Mouse (Mus musculus) heart, postnatal 10 days (tissue): ENCODE results near the gene Gm20388. TPM values are rescaled to one million over a fixed set of nuclear protein-coding genes. Genes with fewer than 3 reads are reported as not detected.

ENCODE experiments used
- DNase-seq, 2 experiments: peaks; one replicate each; pipeline ENCODE4 v3.0.0; 2021
- intact Hi-C: fragments of 180-260 bp; cut with DNase I; formaldehyde crosslinking; loops from one replicate; pipeline ENCODE4 v1.15.1; 2025
- total RNA-seq, 2 experiments: library from RNA; stranded (reverse); gene quantifications; 2 replicates each; pipeline ENCODE4 v1.2.3; 2021

The Gm20388 gene
- total RNA-seq, 2 experiments from 2014 or later, result 2.0 to 2.2 TPM

DNA sequence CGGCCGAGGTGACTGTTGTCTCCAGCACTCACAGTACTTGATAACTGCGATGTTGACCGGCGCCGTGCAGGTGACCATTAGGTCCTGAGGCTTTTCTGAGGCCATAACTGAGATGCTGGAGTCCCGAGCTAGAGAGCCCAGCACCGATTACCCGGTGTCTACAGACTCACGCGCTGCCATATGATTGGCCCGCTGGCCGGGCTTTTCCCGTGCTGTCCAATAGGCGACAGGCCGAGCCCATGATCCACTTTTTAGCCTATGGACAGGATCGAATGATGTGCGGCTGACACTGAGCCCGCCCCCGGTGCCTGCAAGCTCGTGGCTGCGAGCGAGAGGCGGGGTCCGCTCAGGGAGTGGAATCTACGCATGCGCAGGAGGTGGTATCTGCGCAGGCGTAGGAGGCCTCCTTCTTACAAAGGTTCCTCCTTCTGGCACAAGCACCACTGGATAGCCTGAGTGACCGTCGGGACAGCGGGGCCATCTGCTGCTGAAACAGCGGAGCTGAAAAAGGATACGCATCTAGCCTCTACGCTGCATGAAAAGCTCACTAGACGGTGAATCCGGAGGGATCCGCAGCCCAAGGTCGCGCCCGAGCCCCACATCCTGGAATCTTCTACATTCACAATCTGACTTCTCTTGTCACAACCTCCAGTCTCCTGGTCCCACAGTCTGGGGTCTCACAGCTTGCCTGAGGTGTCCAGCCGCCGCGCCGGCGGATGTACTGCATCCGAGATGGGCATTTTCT is 2532.8 kb downstream of the Gm20388 start, which contains the start of gene Mvd:
Mvd (minus strand) TSS at position 161 of the 745 bp plus-strand sequence.
- intact Hi-C loops, result loop anchor here (2.0 to 10.0 kb wide), 2 partner anchors 33 to 169 kb away; partner anchors contain the start of genes Ctu2 and Rnf166
- peak; percentile 99 to 100 for DNase-seq

GRCm38 (mm10) chr8:122444058-122444748 is 2533.6 kb downstream of the Gm20388 start:
- DNase-seq, result peak; percentile 90 to 91
- intact Hi-C loops, result loop anchor here (2.0 to 10.0 kb wide), 2 partner anchors 33 to 169 kb away; partner anchors contain the start of genes Ctu2 and Rnf166

DNA sequence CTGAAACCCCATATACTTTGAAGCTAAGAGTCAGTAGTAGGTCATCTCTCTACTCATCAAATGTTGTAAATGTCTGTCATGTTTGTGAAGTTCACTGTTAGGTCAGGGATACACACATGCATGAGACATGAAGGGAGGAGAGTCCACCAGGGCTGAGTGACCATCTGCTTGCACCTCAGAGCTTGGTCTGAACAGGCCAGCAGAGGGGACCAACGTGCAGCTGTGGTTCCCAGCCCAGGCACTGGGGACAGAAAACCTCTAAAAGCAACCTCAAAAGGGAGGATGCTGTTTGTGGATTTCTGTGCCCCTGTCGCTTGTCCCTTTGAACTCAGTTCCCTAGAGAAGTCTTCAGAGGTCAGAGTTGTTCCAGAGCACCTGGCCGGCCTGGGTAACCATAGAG is 2534.6 kb downstream of the Gm20388 start:
- DNase-seq, result no peak
- intact Hi-C loops, result loop anchor here (2.0 to 10.0 kb wide), 2 partner anchors 32 to 170 kb away; partner anchors contain the start of genes Ctu2 and Rnf166

- intact Hi-C loops, result no loop called here
- peak; percentile 64 to 71 for DNase-seq
These were observed 2540.6 kb downstream of the Gm20388 start for GRCm38 (mm10) chr8:122451161-122451703.

DNA sequence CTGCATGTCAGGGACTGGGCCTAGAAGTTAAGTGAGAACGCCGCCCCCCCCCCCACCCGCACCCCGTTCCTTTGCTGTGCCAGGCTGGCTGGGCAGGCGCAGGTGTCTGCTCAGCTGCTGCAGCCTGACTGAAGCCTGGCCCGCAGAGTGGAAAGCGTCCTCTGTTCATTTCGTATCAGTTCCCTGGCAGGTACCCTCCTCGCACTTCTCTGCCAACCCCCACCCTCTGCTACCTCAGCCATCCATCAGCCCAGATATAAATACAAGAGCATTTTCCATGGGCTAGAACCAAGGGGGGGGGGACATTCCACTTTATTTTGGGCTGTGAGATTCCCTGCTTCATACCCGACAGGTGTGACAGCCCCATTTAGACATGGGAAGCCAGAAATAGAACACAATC is 2541.5 kb downstream of the Gm20388 start:
- intact Hi-C loops, result no loop called here
- peak; percentile 45 to 70 for DNase-seq

DNA sequence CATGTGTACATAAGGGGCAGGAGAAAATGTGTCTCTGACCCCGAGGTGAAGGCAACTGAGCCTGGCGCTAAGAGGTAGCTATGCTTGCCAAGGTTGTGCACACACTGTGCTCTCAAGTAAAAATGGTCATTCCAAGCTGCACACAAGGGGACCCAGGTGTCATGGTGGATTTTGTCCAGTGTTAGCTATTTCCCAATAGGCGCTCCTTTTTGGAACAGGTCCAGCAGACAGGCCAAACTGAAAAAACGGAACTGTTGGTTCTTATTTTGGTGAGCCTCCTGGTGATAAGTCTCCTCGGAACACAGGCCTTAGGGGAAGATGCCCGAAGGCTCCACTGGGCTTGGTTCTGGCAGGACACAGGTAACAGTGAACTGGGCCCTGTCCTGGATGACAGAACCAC is 2543.8 kb downstream of the Gm20388 start:
- no peak for DNase-seq
- intact Hi-C loops, result no loop called here

- DNase-seq, result no peak
- intact Hi-C loops, result no loop called here
These were observed 2546.5 kb downstream of the Gm20388 start for GRCm38 (mm10) chr8:122457171-122457570.

DNA sequence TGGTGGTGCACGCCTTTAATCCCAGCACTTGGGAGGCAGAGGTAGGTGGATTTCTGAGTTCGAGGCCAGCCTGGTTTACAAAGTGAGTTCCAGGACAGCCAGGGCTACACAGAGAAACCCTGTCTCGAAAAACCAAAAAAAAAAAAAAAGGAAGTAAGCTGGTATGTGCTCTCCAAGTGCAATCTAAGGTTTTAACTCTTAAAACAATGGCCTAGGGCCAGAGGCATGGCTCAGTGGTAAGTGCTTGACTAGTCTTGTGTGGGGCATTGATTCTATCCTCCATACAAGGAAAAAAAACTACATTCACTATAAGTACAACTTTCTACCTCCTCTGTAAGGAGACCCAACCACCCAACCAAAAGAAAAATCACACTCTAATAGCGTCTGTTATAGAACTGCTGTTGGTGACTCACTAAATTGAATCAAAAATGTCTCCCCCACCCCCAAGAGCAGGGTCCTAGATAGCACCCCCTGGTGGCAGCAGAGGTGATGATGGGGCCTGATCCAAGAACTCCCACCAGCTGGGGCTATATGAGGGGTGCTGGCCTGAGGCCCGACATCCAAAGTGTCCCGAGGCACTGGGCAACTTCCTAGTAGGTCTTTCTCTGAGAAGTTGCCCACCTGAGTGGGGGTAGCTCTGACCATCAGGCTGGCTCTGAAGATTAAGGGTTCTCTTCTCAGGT is 2548.7 kb downstream of the Gm20388 start:
- intact Hi-C loops, result no loop called here
- no peak for DNase-seq

DNA sequence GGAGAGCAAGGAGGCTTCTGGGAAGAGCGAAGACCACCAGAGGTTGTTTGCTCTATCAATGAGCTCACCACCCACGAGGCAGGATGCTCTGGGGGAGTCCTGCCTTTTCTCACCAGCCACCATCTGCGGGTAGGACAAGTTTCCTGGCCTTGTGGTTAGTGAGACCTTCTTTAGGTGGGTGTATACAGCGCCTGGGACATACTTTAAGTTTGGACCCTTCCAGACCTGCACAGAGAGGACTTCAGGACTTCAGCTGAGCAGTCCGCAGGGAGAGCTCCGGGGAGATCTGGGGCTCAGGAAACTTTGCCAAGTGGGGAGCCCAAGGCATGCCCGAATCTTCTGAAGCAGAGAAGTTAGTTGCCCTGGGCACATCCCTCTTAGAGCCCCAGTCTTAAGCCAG is 2549.3 kb downstream of the Gm20388 start:
- intact Hi-C loops, result no loop called here
- DNase-seq, result no peak

- intact Hi-C loops, result no loop called here
- DNase-seq, result peak; percentile 50 to 55
These were observed 2550.2 kb downstream of the Gm20388 start, which contains the start of gene Snai3 for GRCm38 (mm10) chr8:122460524-122461472. Snai3 (minus strand) TSS chr8:122460733.

DNA sequence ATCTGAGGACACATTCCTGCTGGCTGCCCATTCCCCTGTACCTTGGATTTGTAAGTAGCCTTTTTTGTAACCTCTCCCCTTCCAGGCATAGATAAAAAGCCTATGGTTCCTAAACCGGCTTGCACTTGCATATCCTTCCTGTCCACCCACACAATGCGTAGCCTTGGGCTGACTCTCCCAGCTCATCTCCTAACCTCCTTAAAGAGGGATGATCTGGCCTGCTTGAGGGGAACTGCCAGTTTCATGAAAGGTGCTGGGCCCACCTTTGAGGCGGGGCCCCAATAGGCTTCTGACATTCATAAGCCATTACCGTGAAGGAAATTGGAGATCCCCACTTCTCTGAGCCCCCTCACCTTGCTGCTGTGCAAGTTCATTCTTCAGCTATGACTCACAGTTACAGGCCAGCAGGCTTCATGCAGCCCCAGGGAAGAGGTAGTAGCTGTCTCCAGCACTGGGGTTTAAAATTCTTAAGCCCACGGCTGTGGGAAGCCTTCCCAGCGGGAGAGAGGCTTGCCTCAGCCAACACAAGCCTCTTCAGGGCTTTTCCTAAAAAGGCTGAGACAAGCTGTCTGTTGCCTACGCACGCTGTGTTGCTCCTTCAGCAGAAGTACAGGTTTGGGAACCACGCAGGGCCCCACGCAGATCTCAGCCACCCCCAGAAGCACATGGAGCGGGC is 2551.0 kb downstream of the Gm20388 start:
- intact Hi-C loops, result no loop called here
- no peak for DNase-seq

- DNase-seq, result no peak
- intact Hi-C loops, result no loop called here
These were observed 2551.9 kb downstream of the Gm20388 start for GRCm38 (mm10) chr8:122462510-122462909.

DNA sequence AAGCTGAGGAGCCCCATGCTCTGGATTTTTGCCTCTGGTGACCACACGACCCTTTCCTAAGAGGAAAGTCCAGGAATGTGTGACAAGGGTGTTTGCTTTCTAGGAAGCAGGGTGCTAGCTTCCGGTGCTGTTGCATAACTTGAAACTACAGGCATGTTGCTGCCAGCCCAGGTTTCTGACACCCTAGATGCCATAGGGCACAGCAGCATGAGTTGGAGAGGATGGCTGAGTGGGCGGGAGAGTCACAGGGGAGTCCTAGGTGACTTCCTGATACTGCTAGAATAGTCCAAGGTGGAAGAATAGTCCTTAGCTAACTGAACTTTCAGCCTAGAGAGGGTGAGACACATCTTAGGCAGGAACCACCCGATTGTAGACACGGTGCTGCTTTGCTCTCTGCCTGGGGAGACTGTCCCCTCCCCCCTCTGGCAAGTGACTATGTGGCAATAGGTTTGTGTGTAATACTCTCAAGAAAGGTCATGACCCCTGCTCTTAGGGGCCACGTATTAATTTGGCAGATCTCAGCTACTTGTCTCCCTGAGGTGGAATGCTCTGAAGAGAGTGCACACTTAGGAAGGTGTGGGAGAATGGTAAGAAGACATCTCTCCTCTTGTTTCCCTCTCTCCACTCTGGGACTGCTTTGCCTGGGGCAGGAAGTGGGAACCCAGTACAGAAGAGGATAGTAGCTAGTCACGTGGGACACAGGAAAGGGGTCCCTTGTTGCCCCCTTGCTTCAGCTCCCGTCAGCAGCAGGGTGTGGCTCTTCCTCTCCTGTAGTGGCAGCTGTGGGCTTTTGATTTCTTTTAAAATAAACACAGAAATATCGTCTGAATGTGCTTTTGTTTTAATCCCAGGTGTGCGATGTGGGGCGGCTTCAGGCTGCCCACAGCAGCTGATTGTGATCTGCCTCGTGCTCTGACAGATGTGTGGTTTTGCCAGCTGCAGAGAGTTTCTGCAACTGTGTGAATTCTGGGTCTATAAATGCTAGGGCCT is 2553.3 kb downstream of the Gm20388 start:
- no peak for DNase-seq
- intact Hi-C loops, result no loop called here

DNA sequence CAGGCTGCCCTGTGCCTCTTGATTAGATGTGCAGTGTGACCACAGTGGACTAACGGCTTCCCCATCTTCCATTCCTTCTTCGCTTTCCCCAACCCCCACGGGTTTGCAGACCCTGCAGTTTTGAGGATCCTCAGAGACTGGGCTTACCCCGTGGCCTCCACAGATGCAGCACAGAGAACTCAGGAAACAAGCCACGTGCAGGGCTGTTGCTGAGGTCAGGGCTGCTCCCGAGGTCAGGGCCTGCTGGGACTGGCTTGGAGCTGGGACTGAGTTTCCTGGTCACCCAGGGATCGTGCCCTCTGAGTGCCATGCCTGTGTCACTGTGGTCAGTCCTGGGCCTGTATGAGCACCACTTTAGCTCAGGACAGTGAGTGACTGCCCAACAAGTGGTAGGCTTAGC is 2554.3 kb downstream of the Gm20388 start:
- DNase-seq, result no peak
- intact Hi-C loops, result no loop called here

- no peak for DNase-seq
- intact Hi-C loops, result no loop called here
These were observed 2557.2 kb downstream of the Gm20388 start for GRCm38 (mm10) chr8:122467816-122468215.

- intact Hi-C loops, result no loop called here
These were observed 2558.8 kb downstream of the Gm20388 start for GRCm38 (mm10) chr8:122469407-122469806.

GRCm38 (mm10) chr8:122469965-122470364 is 2559.3 kb downstream of the Gm20388 start:
- DNase-seq, result no peak
- intact Hi-C loops, result loop anchor here (10.0 kb wide), 1 partner anchor 745 kb away; the partner anchor contains the start of genes Chmp1a and Spata33

More at GRCm38 (mm10) chr8:122469407-122469806, 2558.8 kb downstream of the Gm20388 start:
- no peak for DNase-seq

DNA sequence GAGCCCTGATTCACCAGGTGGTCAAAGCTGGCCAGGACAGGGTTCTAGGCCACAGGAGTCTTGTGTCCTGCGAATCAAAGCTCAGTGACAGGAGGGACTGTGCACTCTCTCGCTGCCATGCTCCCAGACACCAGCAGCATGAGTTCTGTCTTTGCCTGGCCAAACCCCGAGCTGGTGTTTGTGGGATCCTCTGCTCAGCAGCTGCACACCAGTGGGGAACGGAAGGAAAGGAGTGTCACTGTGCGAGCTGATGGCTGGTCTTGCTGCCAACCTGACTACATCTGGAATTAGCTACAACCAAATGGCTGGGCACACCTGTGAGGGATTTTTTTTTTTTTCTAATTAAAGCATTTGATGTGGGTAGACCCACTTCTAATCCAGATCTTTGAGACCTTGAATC is 2560.1 kb downstream of the Gm20388 start:
- intact Hi-C loops, result loop anchor here (10.0 kb wide), 1 partner anchor 744 kb away; the partner anchor contains the start of genes Chmp1a and Spata33
- no peak for DNase-seq
